Comparison of ENCODE assay signal across 8 mouse cellular contexts in genomic region chr2:153108313-153109264, GRCm38 (mm10). TPM values are rescaled to one million over a fixed set of nuclear protein-coding genes. Genes with fewer than 3 reads are reported as not detected.
DNase-seq lines count a peak whose midpoint lies in the region; ATAC-seq lines count a peak whose summit lies in the region.

Hck (plus strand) TSS chr2:153108468.

- H3K27ac ChIP-seq in liver, embryonic 13.5 days: peak within 1 kb of the TSS; percentile 13; the same call in 1 of the 2 replicates

- peaks cover 10% of the 10 kb centered on the region for H3K4me1 ChIP-seq in liver, embryonic 13.5 days (replicated peaks)

- ATAC-seq in liver, embryonic 13.5 days (ENCODE audit: low read depth): no peak
- ATAC-seq in monocyte, adult 5-6 weeks (replicated peaks; ENCODE audit: insufficient number of reproducible peaks, low FRiP score, low TSS enrichment, poor library complexity, severe bottlenecking): peak; percentile 62

- no peaks in the 10 kb centered on the region for H3K9me3 ChIP-seq in liver, embryonic 13.5 days (replicated peaks)

- H3K4me3 ChIP-seq in liver, embryonic 13.5 days (replicated peaks): peak within 1 kb of the TSS; percentile 50

- 3% methylated on average over 52 of the region's 52 CpGs for WGBS in liver, embryonic 13.5 days (ENCODE audit: insufficient replicate concordance)

- peak within 1 kb of the TSS; percentile 67 for H3K4me2 ChIP-seq in liver, embryonic 13.5 days

- DNase-seq in adrenal gland, adult (ENCODE audit: inconsistent age in 2 of 2, low spot score in 1 of 2): peak; percentile 65 to 85
- no peak for DNase-seq in adrenal gland, postnatal 4 days (ENCODE audit: low spot score in 2 of 2)
- peak; percentile 29 for DNase-seq in brain, adult 2 months (ENCODE audit: low read depth, low spot score)
- peak; percentile 30 for DNase-seq in gastrocnemius, adult 18-20 months (ENCODE audit: low spot score)
- peak; percentile 11 for DNase-seq in induced T-regulatory cell, adult 2 months (ENCODE audit: low read depth)
- DNase-seq in liver, embryonic 13.5 days: no peak
- peak; percentile 26 for DNase-seq in thymus, postnatal 0 days (ENCODE audit: low spot score)

- no peaks in the 10 kb centered on the region for H3K36me3 ChIP-seq in liver, embryonic 13.5 days

- H3K27me3 ChIP-seq in liver, embryonic 13.5 days: peaks cover 64% of the 10 kb centered on the region

- peak within 1 kb of the TSS; percentile 50 for H3K9ac ChIP-seq in liver, embryonic 13.5 days

RNA-seq across cellular contexts. Expression of gene Hck, which starts in this region (rescaled TPM):
- 1 to 10 TPM; 3.9 to 4.3 TPM for total RNA-seq in adrenal gland, postnatal 4 days (2021)
- under 1 TPM; 0.18 to 0.28 TPM for total RNA-seq in gastrocnemius, adult 18-20 months (2021)
- 7.5 and 7.8 TPM in 2 replicates for polyA plus RNA-seq in liver, embryonic 13.5 days (2015; fragmentation: Nextera tagmentation; extraction: Ambion mirVana)
- 404 to 550 TPM (median 548 TPM) in 3 replicates for total RNA-seq in monocyte, adult 5-6 weeks (2017)
- polyA plus RNA-seq in thymus, postnatal 0 days (2015; fragmentation: Nextera tagmentation; extraction: Ambion mirVana): 5.8 and 7.3 TPM in 2 replicates

Comparison
In these comparisons a context has a peak if more than half of its experiments do, and no peak if none do; other contexts are left out.
1. RNA of gene Hck (total RNA-seq): 404 to 550 TPM in monocyte, adult 5-6 weeks; 3.9 to 4.3 TPM in adrenal gland, postnatal 4 days and 0.18 to 0.28 TPM in gastrocnemius, adult 18-20 months; every median in the first group is over 10 times any median in the second.
2. DNase-seq: peak in adrenal gland, adult (2 of 2), brain, adult 2 months (single experiment), induced T-regulatory cell, adult 2 months (single experiment) and thymus, postnatal 0 days (single experiment); none in adrenal gland, postnatal 4 days (0 of 2) and liver, embryonic 13.5 days (single experiment).
3. Peak in DNase-seq in gastrocnemius, adult 18-20 months; RNA of the gene not detected or under 1 TPM.